Mouse (Mus musculus) CD4-positive helper T cell, adult 2 months (primary cell): Measurements from ENCODE around the gene Tmem229b.
"Not testable (repeated sequence)": the region's sequence is repeated elsewhere in the genome, so short reads cannot be mapped to it uniquely, and the experiment has no call there.

ENCODE experiments used
- DNase-seq: peaks from one replicate; pipeline ENCODE4 v3.0.0-alpha.2; 2012; ENCODE audit warnings: low read depth, missing footprints, low spot score

Gene Tmem229b

GRCm38 (mm10) chr12:79006478-79007125 lies 825 bp downstream of the Tmem229b start:
- peak; percentile 75 for DNase-seq

- no peak for DNase-seq
These were observed 1.4 kb downstream of the Tmem229b start for GRCm38 (mm10) chr12:79006076-79006475.

- DNase-seq = no peak
These were observed 2.0 kb downstream of the Tmem229b start for GRCm38 (mm10) chr12:79005456-79005855.

GRCm38 (mm10) chr12:79002978-79003377 lies 4.4 kb downstream of the Tmem229b start:
- DNase-seq = no peak

GRCm38 (mm10) chr12:79002406-79002805 lies 5.0 kb downstream of the Tmem229b start:
- no peak for DNase-seq

- DNase-seq = no peak
These were observed 10.7 kb downstream of the Tmem229b start for GRCm38 (mm10) chr12:78996711-78997110.

- no peak for DNase-seq
These were observed 11.2 kb downstream of the Tmem229b start for GRCm38 (mm10) chr12:78996271-78996670.

- DNase-seq = no peak
These were observed 19.8 kb downstream of the Tmem229b start for GRCm38 (mm10) chr12:78987581-78988081.

GRCm38 (mm10) chr12:78984035-78984432 lies 23.4 kb downstream of the Tmem229b start:
- DNase-seq = no peak

GRCm38 (mm10) chr12:78983296-78984034 lies 24.0 kb downstream of the Tmem229b start:
- no peak for DNase-seq

GRCm38 (mm10) chr12:78981938-78982825 lies 25.2 kb downstream of the Tmem229b start:
- peak; percentile 10 for DNase-seq

GRCm38 (mm10) chr12:78981131-78981530 lies 26.3 kb downstream of the Tmem229b start:
- DNase-seq = peak; percentile 63

GRCm38 (mm10) chr12:78980683-78981091 lies 26.7 kb downstream of the Tmem229b start:
- peak; percentile 88 for DNase-seq

- no peak for DNase-seq
These were observed 29.9 kb downstream of the Tmem229b start for GRCm38 (mm10) chr12:78977552-78977951.

GRCm38 (mm10) chr12:78977078-78977477 lies 30.3 kb downstream of the Tmem229b start:
- no peak for DNase-seq

- DNase-seq = peak; percentile 23
These were observed 31.6 kb downstream of the Tmem229b start for GRCm38 (mm10) chr12:78975836-78976235.

- DNase-seq = no peak
These were observed 32.7 kb downstream of the Tmem229b start for GRCm38 (mm10) chr12:78974767-78975166.

- no peak for DNase-seq
These were observed 33.6 kb downstream of the Tmem229b start for GRCm38 (mm10) chr12:78973779-78974178.

GRCm38 (mm10) chr12:78971649-78972048 lies 35.8 kb downstream of the Tmem229b start:
- no peak for DNase-seq

- no peak for DNase-seq
These were observed 36.7 kb downstream of the Tmem229b start for GRCm38 (mm10) chr12:78970725-78971124.

- DNase-seq = not testable (repeated sequence)
These were observed 42.9 kb downstream of the Tmem229b start for GRCm38 (mm10) chr12:78964496-78964895.

GRCm38 (mm10) chr12:78956405-78956804 lies 51.0 kb downstream of the Tmem229b start:
- no peak for DNase-seq
